Mouse (Mus musculus) C2C12 (cell line): ENCODE measurements around the gene Atp1a1.

Experiments used
- CTCF ChIP-seq: IDR thresholded peaks from one replicate; pipeline ENCODE4 v1.5.1; 2011; ENCODE audit not compliant: control insufficient read depth, insufficient read depth, insufficient read length
- MYOG ChIP-seq: IDR thresholded peaks from one replicate; pipeline ENCODE4 v1.6.1; 2011; ENCODE audit not compliant: control insufficient read depth, insufficient read length; ENCODE audit errors: extremely low read depth
- USF1 ChIP-seq: IDR thresholded peaks from one replicate; pipeline ENCODE4 v1.6.1; 2011; ENCODE audit warnings: low read depth, mild to moderate bottlenecking, control low read depth, moderate library complexity

GRCm38 (mm10) chr3:101604550-101605223 is at the start of gene Atp1a1:
- TF ChIP-seq USF1 (no peak), CTCF (no peak), MYOG (no peak)
